Mouse (Mus musculus) spleen, adult 2 months (tissue): ENCODE results near the gene Cd274. TPM values are rescaled to one million over a fixed set of nuclear protein-coding genes. Genes with fewer than 3 reads are reported as not detected.

Source experiments
- DNase-seq, 2 experiments: peaks; one replicate each; pipeline versions ENCODE4 v3.0.0 to v3.0.0-alpha.2; 2012 to 2021; ENCODE audit warnings: low spot score in 2 of 2, low read depth in 1 of 2
- H3K27ac ChIP-seq: fragments of 200-500 bp; 2 replicates; pipeline ENCODE4 v1.5.1; 2012; ENCODE audit warnings: low read length, inconsistent platforms; ENCODE audit not compliant: insufficient read depth
- H3K27me3 ChIP-seq: fragments of 200-500 bp; 2 replicates; pipeline ENCODE4 v1.6.1; 2012; ENCODE audit warnings: mild to moderate bottlenecking, moderate library complexity, low read length, inconsistent platforms; ENCODE audit not compliant: control insufficient read depth, insufficient read depth
- H3K36me3 ChIP-seq: fragments of 200-500 bp; 2 replicates; pipeline ENCODE4 v1.6.1; 2012; ENCODE audit warnings: mild to moderate bottlenecking, low read length, inconsistent platforms; ENCODE audit not compliant: control insufficient read depth, insufficient read depth
- H3K4me1 ChIP-seq: fragments of 200-500 bp; 2 replicates; pipeline ENCODE4 v1.6.1; 2011; ENCODE audit warnings: inconsistent platforms; ENCODE audit not compliant: control insufficient read depth, insufficient read depth, insufficient read length
- H3K4me3 ChIP-seq: fragments of 200-500 bp; 2 replicates; pipeline ENCODE4 v1.5.1; 2011; ENCODE audit warnings: mild to moderate bottlenecking, inconsistent platforms; ENCODE audit not compliant: insufficient read depth, insufficient read length; ENCODE audit errors: extremely low read depth
- CTCF ChIP-seq: fragments of 200-500 bp; IDR thresholded peaks from 2 replicates; pipeline ENCODE4 v1.5.1; 2011; ENCODE audit warnings: mild to moderate bottlenecking, inconsistent platforms; ENCODE audit not compliant: insufficient read depth, insufficient read length, insufficient replicate concordance; ENCODE audit errors: extremely low read depth
- POLR2A ChIP-seq: fragments of 200-500 bp; IDR thresholded peaks from 2 replicates; pipeline ENCODE4 v1.6.1; 2011; ENCODE audit warnings: low read depth, low read length, inconsistent platforms
- WGBS: fragments of 180-500 bp; shearing (Covaris S2); methylation state at CpG from one replicate; pipeline ENCODE4 v1.1.7; 2018; 5-methylcytosine and 5-hydroxymethylcytosine counted together
- polyA plus RNA-seq: library from polyadenylated mRNA; depleted of rRNA; stranded (reverse); fragments of >200 nt; gene quantifications from 2 replicates; pipeline ENCODE4 v1.2.3, GENCODE M21; 2012

The Cd274 gene
- polyA plus RNA-seq, 1 experiment, result 10.4 TPM

DNA sequence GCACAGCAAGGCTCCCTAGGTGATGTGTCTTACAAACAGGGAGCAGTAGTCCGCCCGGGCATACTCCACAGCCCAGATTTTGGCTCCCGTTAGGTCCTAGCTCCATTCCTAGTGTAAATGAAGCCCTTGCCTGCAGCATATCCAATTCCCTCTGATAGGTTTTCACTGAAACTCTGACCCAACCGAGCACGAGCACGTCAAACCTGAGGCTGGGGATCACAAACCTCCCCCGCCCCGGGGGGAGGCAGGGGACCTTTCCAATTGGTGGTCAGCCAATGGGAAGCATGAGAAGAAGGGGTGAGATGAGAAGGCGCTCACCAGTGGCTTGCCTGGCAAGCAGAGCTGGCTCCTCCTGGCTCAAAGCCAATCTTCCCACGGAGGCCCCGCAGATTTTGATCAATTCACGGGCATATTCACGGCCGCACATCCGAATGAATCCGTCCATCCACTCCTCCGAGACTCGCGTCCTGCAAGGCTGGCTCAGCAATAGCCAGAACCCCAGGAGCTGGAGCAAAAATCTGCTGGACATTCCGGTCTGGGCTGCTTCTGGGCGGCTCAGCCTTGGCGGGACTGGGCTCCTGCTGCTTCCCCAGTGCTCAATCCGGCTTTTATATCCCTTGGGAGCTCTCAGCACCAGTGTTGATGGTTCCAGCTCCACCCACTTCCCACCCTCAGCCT, 33.0 kb upstream of the Cd274 start, which contains the start of gene Rln1:
TSS of gene Rln1 (minus strand) at position 603 of the 678 bp plus-strand sequence.
- no peak within 1 kb of the TSS for H3K27ac ChIP-seq
- no peaks in the 10 kb centered on the region for H3K36me3 ChIP-seq
- no peak for DNase-seq
- no peak within 1 kb of the TSS for H3K4me3 ChIP-seq
- no peaks in the 10 kb centered on the region for H3K4me1 ChIP-seq
- TF ChIP-seq CTCF (no peak), POLR2A (no peak)
- 25% methylated on average over 23 of the region's 23 CpGs for WGBS
- H3K27me3 ChIP-seq, result peaks cover 10% of the 10 kb centered on the region

- TF ChIP-seq CTCF (no peak), POLR2A (no peak)
- no peak overlapping the region for H3K4me3 ChIP-seq
- peaks cover 10% of the 10 kb centered on the region for H3K27me3 ChIP-seq
- H3K27ac ChIP-seq, result no peak overlapping the region
- DNase-seq, result no peak
- H3K4me1 ChIP-seq, result no peaks in the 10 kb centered on the region
- H3K36me3 ChIP-seq, result no peaks in the 10 kb centered on the region
- WGBS, result 96% methylated on average over 2 of the region's 2 CpGs
Measured at GRCm38 (mm10) chr19:29336624-29337023, 30.6 kb upstream of the Cd274 start.

DNA sequence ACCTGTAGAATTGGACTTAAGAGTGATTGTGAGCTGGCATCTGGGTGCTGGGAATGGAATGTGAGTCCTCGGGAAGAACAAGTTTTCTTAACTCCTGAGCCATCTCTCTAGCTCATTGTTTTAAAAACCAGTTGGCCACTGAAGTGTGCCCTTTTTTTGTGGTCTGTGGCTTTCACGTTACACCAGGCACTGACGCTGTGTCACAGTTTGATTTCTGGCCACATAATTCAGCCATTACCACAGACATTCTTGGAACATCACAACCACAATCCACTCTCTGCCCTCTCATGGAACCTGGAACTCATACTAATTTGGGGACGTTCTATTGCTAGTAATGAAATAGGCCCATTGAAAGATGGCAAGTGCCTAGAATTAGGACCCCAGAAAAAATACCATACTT, 26.2 kb upstream of the Cd274 start:
- no peaks in the 10 kb centered on the region for H3K27me3 ChIP-seq
- no peak for TF ChIP-seq CTCF
- no peak for TF ChIP-seq POLR2A
- H3K4me1 ChIP-seq, result no peaks in the 10 kb centered on the region; the same call in 1 of the 2 replicates
- no peak overlapping the region for H3K4me3 ChIP-seq
- H3K36me3 ChIP-seq, result no peaks in the 10 kb centered on the region
- no peak overlapping the region for H3K27ac ChIP-seq
- WGBS, result 32% methylated on average over 4 of the region's 4 CpGs
- DNase-seq, result no peak

DNA sequence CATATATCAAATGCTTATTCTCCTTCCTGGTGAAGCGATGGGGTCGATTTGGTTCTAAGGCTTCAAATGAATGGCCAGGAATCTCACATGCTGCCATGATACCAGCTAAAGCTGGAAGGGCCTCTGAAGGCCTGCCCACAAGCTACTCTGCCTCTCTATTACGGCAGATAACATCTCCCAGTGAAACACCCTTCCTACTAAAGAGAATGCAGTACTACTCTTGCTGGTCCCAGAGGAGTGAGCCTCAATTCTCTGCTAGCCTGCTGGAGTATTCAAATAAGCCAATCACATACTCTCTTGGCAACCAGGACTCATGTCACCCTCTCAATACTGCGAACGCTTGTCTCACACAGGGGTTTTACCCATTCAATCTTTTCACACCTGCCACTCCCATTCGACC, 25.0 kb upstream of the Cd274 start:
- Histone ChIP-seq H3K27me3 (no peaks in the 10 kb centered on the region), H3K36me3 (no peaks in the 10 kb centered on the region), H3K27ac (no peak overlapping the region), H3K4me1 (no peaks in the 10 kb centered on the region; the same call in 1 of the 2 replicates), H3K4me3 (no peak overlapping the region)
- no peak for DNase-seq
- no peak for TF ChIP-seq CTCF
- no peak for TF ChIP-seq POLR2A
- WGBS, result 85% methylated on average over 6 of the region's 6 CpGs

DNA sequence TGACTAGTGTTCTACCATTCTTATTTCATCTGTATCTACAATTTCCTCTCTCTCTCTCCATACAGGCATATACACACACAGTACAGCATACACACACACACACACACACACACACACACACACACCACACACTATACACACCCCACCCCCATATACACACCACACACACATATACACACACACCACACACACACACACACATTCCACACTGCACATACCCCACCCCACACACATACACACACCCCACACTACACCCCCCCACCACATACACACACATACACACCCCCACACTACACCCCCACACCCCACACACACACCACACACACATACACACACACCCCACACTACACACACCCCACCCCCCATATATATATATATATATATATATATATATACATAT, 22.4 kb upstream of the Cd274 start:
- no peaks in the 10 kb centered on the region; the same call in 1 of the 2 replicates for H3K4me1 ChIP-seq
- no peak overlapping the region for H3K4me3 ChIP-seq
- no peaks in the 10 kb centered on the region for H3K27me3 ChIP-seq
- TF ChIP-seq POLR2A (no peak), CTCF (no peak)
- DNase-seq, result no peak
- H3K36me3 ChIP-seq, result peaks cover 4% of the 10 kb centered on the region
- no peak overlapping the region for H3K27ac ChIP-seq

GRCm38 (mm10) chr19:29345636-29346035, 21.6 kb upstream of the Cd274 start:
- TF ChIP-seq CTCF (no peak), POLR2A (no peak)
- no peak overlapping the region for H3K4me3 ChIP-seq
- DNase-seq, result no peak
- no peaks in the 10 kb centered on the region for H3K27me3 ChIP-seq
- H3K36me3 ChIP-seq, result peaks cover 8% of the 10 kb centered on the region
- H3K27ac ChIP-seq, result no peak overlapping the region
- 85% methylated on average over 6 of the region's 6 CpGs for WGBS
- no peaks in the 10 kb centered on the region; the same call in 1 of the 2 replicates for H3K4me1 ChIP-seq

DNA sequence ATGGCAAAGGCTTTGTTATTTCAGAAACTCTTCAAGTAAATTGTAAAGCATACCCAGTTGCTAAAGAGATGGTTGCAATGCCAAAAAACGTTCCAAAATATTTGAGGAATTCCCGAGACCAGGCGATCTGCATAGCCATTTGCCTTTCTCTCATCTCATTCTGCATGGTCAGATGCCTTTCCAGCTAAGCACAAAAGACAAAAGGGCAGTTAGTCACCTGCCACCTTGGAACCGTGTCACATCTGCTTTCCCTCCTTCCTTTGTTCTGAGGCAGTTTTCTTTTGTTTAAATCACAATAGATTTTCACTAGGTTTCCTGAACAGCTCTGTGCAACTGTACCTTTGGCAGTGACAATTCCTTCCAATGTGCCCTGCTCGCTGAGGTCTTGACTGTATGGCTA, 16.3 kb upstream of the Cd274 start:
- no peaks in the 10 kb centered on the region for H3K27me3 ChIP-seq
- H3K4me3 ChIP-seq, result no peak overlapping the region
- peaks cover 9% of the 10 kb centered on the region for H3K36me3 ChIP-seq
- H3K4me1 ChIP-seq, result no peaks in the 10 kb centered on the region
- DNase-seq, result no peak
- 88% methylated on average over 5 of the region's 5 CpGs for WGBS
- H3K27ac ChIP-seq, result no peak overlapping the region
- TF ChIP-seq POLR2A, result no peak
